Mouse (Mus musculus) forebrain, embryonic 10.5 days (tissue): ENCODE measurements around the gene Arap1. TPM values are rescaled to one million over a fixed set of nuclear protein-coding genes. Genes with fewer than 3 reads are reported as not detected.
A peak's percentile ranks its signal among the peaks of the same experiment; 100 is the strongest.

ENCODE experiments used
- DNase-seq: peaks from one replicate; pipeline ENCODE4 v3.0.0-alpha.2; 2017; ENCODE audit warnings: low spot score; ENCODE audit errors: extremely low spot score
- H3K27ac ChIP-seq: fragments of 300-500 bp; sonication (generic); 2 replicates; pipeline ENCODE4 v1.5.1; 2016; ENCODE audit warnings: mild to moderate bottlenecking
- H3K27me3 ChIP-seq: fragments of 300-500 bp; sonication (generic); 2 replicates; pipeline ENCODE4 v1.6.1; 2016; ENCODE audit warnings: mild to moderate bottlenecking; ENCODE audit not compliant: poor library complexity, severe bottlenecking
- H3K36me3 ChIP-seq: fragments of 300-500 bp; sonication (generic); replicated peaks from 2 replicates; pipeline ENCODE4 v1.6.1; 2016; ENCODE audit warnings: mild to moderate bottlenecking, moderate library complexity
- H3K4me1 ChIP-seq: fragments of 300-500 bp; sonication (generic); 2 replicates; pipeline ENCODE4 v1.6.1; 2016
- H3K4me3 ChIP-seq: fragments of 300-500 bp; sonication (generic); 2 replicates; pipeline ENCODE4 v1.5.1; 2016; ENCODE audit warnings: mild to moderate bottlenecking, moderate library complexity
- H3K9me3 ChIP-seq: fragments of 300-500 bp; sonication (generic); 2 replicates; pipeline ENCODE4 v1.6.1; 2016; ENCODE audit warnings: mild to moderate bottlenecking, moderate library complexity
- WGBS: fragments of 180-500 bp; shearing (Covaris S2); methylation state at CpG from one replicate; pipeline ENCODE4 v1.1.7; 2016; 5-methylcytosine and 5-hydroxymethylcytosine counted together
- polyA plus RNA-seq: library from polyadenylated mRNA; unstranded; fragments of >200 nt; fragmentation: Nextera tagmentation; extraction: Ambion mirVana; gene quantifications from 2 replicates; pipeline ENCODE4 v1.2.1, GENCODE M21; 2016

Gene Arap1
- 11.7 and 12.9 TPM in 2 replicates for polyA plus RNA-seq

DNA sequence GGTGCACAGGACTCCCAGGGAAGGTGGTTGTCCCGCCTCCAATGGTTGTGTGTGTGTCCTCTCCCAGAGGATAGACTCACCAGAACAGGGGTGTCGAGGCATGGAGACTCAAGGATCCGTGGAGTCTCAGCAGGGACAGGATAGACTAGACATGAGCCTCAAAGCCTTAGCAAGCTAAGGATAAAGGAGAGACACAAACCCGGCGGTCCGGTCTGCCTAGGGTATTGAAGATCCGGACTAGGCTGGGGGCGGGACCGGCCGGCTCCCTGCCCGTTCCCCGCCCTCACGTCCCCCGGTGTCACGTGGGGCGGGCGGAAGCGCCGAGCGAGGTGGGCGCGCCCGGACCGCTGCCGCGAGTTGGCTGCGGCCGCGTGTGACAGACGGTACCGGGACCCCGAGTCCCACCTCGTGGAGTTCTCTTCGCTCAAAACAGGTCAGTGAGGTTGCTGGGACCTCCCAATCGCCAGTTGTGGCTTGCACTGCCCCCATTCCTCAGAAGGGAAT is at the start of gene Arap1:
TSS of gene Arap1 (plus strand) at position 301 of the 504 bp plus-strand sequence.
- H3K4me1 ChIP-seq: peaks cover 59% of the 10 kb centered on the region
- peaks cover 50% of the 10 kb centered on the region for H3K27me3 ChIP-seq
- WGBS: under 1% methylated on average over 35 of the region's 35 CpGs
- no peaks in the 10 kb centered on the region for H3K36me3 ChIP-seq
- peak within 1 kb of the TSS; percentile 56 for H3K4me3 ChIP-seq
- peak; percentile 56 for DNase-seq
- H3K9me3 ChIP-seq: no peaks in the 10 kb centered on the region
- peak within 1 kb of the TSS; percentile 13 for H3K27ac ChIP-seq

GRCm38 (mm10) chr7:101298375-101298774 is 49.5 kb upstream of the Arap1 start:
- Histone ChIP-seq H3K4me1 (peaks cover 37% of the 10 kb centered on the region), H3K4me3 (no peak overlapping the region), H3K27me3 (peaks cover 59% of the 10 kb centered on the region), H3K36me3 (peaks cover 16% of the 10 kb centered on the region; the same call in 1 of the 2 replicates), H3K9me3 (no peaks in the 10 kb centered on the region), H3K27ac (no peak overlapping the region)
- 91% methylated on average over 3 of the region's 3 CpGs for WGBS
- DNase-seq: no peak

DNA sequence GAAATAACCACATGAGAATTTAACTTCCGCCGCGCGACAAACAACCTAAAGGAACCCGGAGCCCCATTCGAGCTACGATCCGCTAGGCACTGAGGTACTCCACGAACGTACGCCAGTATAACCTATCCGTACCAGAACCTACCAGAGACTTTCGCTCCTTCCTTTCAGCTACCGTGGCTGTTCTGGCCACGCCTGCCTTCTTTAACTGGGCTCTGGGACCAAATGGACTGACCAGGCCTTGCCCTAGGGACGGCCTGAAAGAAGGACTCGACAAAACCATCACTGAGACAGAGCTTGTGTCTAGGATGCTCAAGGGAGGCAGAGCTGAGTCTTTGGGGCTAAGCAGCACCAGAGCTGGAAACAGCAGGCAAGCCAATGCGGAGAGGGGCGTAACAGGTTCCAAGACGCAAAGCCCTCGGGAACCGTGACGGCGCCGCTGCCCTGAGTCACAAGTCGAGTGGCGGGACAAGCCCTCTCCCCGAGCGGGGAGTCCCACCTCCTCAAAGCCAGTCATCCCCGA is 46.4 kb upstream of the Arap1 start:
- no peaks in the 10 kb centered on the region for H3K9me3 ChIP-seq
- DNase-seq: no peak
- peak overlapping the region; percentile 78 for H3K4me3 ChIP-seq
- H3K27ac ChIP-seq: peak overlapping the region; percentile 86
- H3K4me1 ChIP-seq: peaks cover 33% of the 10 kb centered on the region
- H3K27me3 ChIP-seq: peaks cover 47% of the 10 kb centered on the region
- under 1% methylated on average over 30 of the region's 30 CpGs for WGBS
- no peaks in the 10 kb centered on the region for H3K36me3 ChIP-seq

GRCm38 (mm10) chr7:101301881-101302456 is 45.9 kb upstream of the Arap1 start, which contains the start of gene Atg16l2:
Atg16l2 (minus strand) TSS chr7:101302251.
- Histone ChIP-seq H3K27ac (peak within 1 kb of the TSS; percentile 86), H3K4me1 (peaks cover 27% of the 10 kb centered on the region), H3K4me3 (peak within 1 kb of the TSS; percentile 78), H3K9me3 (no peaks in the 10 kb centered on the region), H3K27me3 (peaks cover 41% of the 10 kb centered on the region), H3K36me3 (no peaks in the 10 kb centered on the region)
- peak; percentile 93 for DNase-seq
- under 1% methylated on average over 39 of the region's 39 CpGs for WGBS

DNA sequence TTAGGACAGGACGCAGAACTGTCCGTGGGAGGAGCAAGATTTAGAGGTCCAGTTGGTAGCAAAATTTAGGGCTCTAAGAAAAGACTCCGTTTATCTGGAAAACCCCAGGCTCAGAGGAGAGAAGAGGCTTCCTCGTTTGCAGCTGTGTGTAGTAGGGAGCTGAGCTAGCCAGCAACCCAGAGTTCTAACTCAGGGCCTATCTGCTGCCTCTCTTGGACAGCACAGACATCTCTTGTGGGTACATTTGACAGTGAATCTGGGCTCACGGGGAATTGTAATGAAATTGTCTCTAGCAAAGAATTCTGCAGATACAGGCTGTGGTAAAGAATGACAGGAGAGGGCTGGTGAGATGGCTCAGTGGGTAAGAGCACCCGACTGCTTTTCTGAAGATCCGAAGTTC is 45.2 kb upstream of the Arap1 start:
- H3K27ac ChIP-seq: peak overlapping the region; percentile 86

GRCm38 (mm10) chr7:101306841-101307240 is 41.0 kb upstream of the Arap1 start:
- no peaks in the 10 kb centered on the region for H3K27me3 ChIP-seq
- no peak overlapping the region for H3K27ac ChIP-seq
- no peak overlapping the region for H3K4me3 ChIP-seq
- no peaks in the 10 kb centered on the region for H3K36me3 ChIP-seq
- no peaks in the 10 kb centered on the region for H3K9me3 ChIP-seq
- DNase-seq: no peak
- WGBS: 61% methylated on average over 2 of the region's 2 CpGs
- H3K4me1 ChIP-seq: peaks cover 20% of the 10 kb centered on the region

More for the DNA sequence above, 45.2 kb upstream of the Arap1 start:
- no peak for DNase-seq
- H3K9me3 ChIP-seq: no peaks in the 10 kb centered on the region
- no peaks in the 10 kb centered on the region for H3K36me3 ChIP-seq
- H3K27me3 ChIP-seq: peaks cover 34% of the 10 kb centered on the region
- peaks cover 22% of the 10 kb centered on the region for H3K4me1 ChIP-seq
- 28% methylated on average over 7 of the region's 7 CpGs for WGBS
- H3K4me3 ChIP-seq: peak overlapping the region; percentile 78

GRCm38 (mm10) chr7:101309985-101310326 is 37.9 kb upstream of the Arap1 start:
- peak overlapping the region; percentile 91 for H3K27ac ChIP-seq
- H3K27me3 ChIP-seq: no peaks in the 10 kb centered on the region
- 41% methylated on average over 5 of the region's 5 CpGs for WGBS
- H3K36me3 ChIP-seq: no peaks in the 10 kb centered on the region
- peak overlapping the region; percentile 69 for H3K4me3 ChIP-seq
- no peak for DNase-seq
- no peaks in the 10 kb centered on the region for H3K9me3 ChIP-seq
- H3K4me1 ChIP-seq: peaks cover 11% of the 10 kb centered on the region

- peak; percentile 96 for DNase-seq
- Histone ChIP-seq H3K27me3 (no peaks in the 10 kb centered on the region), H3K27ac (peak overlapping the region; percentile 91), H3K9me3 (no peaks in the 10 kb centered on the region), H3K4me3 (peak overlapping the region; percentile 69), H3K4me1 (peaks cover 11% of the 10 kb centered on the region), H3K36me3 (no peaks in the 10 kb centered on the region)
- 1% methylated on average over 43 of the region's 43 CpGs for WGBS
Observed at GRCm38 (mm10) chr7:101310327-101311028, 37.4 kb upstream of the Arap1 start.

DNA sequence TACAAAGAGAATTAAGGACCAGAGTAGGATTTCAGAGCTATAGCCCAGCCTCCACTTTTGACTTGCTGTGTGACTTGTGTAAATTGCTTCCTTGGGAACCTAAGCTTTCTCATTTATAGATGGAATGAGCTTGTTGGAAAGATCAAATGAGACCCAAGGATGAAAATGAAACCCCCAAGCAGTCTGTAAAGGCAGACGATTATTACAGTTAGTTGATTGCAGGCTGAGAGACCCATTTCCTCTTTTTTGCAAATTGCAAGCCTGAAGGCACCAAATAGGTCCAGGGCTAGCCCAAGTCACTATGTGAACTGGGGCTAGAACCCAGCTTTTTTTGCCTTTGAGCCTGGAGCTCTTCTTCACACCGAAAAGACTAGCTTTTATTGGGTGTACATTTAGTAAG is 36.8 kb upstream of the Arap1 start:
- WGBS: 39% methylated on average over 2 of the region's 2 CpGs
- no peaks in the 10 kb centered on the region for H3K36me3 ChIP-seq
- no peaks in the 10 kb centered on the region for H3K9me3 ChIP-seq
- H3K4me3 ChIP-seq: peak overlapping the region; percentile 69
- no peak for DNase-seq
- peak overlapping the region; percentile 91 for H3K27ac ChIP-seq
- peaks cover 11% of the 10 kb centered on the region for H3K4me1 ChIP-seq
- no peaks in the 10 kb centered on the region for H3K27me3 ChIP-seq

DNA sequence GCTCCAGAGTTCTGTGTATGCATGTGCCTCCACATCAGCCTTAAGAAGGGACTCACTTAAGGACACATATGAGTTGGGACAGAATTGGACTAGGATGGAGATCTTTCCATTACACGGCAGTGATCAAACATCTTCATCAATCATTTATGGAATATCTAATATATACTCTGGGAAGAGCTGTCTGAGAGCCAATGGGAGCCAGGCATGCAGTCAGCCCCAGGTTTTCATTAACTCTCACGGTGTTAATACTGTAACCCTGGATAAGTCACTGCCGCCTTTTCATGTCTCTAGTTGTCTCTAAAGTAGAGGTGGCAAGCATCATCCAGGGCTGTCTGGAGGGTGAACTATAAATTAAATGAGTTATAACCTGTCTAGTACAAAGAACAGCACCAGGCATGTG is 34.8 kb upstream of the Arap1 start:
- Histone ChIP-seq H3K27me3 (peaks cover 11% of the 10 kb centered on the region; the same call in 1 of the 2 replicates), H3K36me3 (no peaks in the 10 kb centered on the region), H3K27ac (no peak overlapping the region), H3K4me1 (peaks cover 11% of the 10 kb centered on the region), H3K4me3 (no peak overlapping the region), H3K9me3 (no peaks in the 10 kb centered on the region)
- no peak for DNase-seq
- 86% methylated on average over 3 of the region's 3 CpGs for WGBS

DNA sequence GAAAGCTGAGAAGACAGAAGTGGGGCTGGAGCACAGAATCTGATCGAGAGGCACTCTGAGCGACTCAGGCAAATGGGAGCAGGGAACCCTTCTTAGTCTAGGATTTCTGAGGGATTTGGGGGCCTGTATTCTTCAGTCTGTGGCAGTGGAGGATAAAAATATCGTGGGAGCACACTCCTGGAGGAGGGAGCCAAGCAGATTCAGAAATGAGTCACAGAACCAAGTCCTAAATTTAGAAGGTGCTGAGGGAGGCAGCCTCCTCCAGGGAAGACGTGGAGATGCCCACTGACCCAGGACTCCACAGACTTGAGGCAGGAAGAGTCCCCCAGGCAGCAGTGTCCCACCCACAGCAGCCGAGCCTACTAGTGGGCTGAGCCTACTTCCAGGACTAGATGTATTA is 33.5 kb upstream of the Arap1 start:
- Histone ChIP-seq H3K4me3 (no peak overlapping the region), H3K27me3 (peaks cover 25% of the 10 kb centered on the region), H3K9me3 (no peaks in the 10 kb centered on the region), H3K36me3 (no peaks in the 10 kb centered on the region), H3K27ac (no peak overlapping the region), H3K4me1 (peaks cover 11% of the 10 kb centered on the region)
- no peak for DNase-seq
- 75% methylated on average over 5 of the region's 5 CpGs for WGBS

- H3K36me3 ChIP-seq: no peaks in the 10 kb centered on the region
- H3K27ac ChIP-seq: no peak overlapping the region
- H3K4me3 ChIP-seq: no peak overlapping the region
- H3K4me1 ChIP-seq: peaks cover 13% of the 10 kb centered on the region
- H3K27me3 ChIP-seq: peaks cover 38% of the 10 kb centered on the region
- no peaks in the 10 kb centered on the region for H3K9me3 ChIP-seq
- no peak for DNase-seq
Observed at GRCm38 (mm10) chr7:101315699-101316098, 32.2 kb upstream of the Arap1 start.

- DNase-seq: no peak
- no peaks in the 10 kb centered on the region for H3K9me3 ChIP-seq
- H3K27ac ChIP-seq: no peak overlapping the region
- 73% methylated on average over 6 of the region's 6 CpGs for WGBS
- H3K4me1 ChIP-seq: peaks cover 14% of the 10 kb centered on the region
- no peak overlapping the region for H3K4me3 ChIP-seq
- H3K36me3 ChIP-seq: no peaks in the 10 kb centered on the region
- H3K27me3 ChIP-seq: peaks cover 44% of the 10 kb centered on the region
Observed at GRCm38 (mm10) chr7:101316591-101317001, 31.3 kb upstream of the Arap1 start.
